Mouse (Mus musculus) megakaryocyte, embryonic 14.5 days (primary cell): ENCODE results near the gene Cntrl.

Experiments used
- FLI1 ChIP-seq: IDR thresholded peaks from 2 replicates; pipeline ENCODE4 v1.6.1; 2012; ENCODE audit warnings: low read length, inconsistent platforms, mixed read lengths
- GATA1 ChIP-seq: IDR thresholded peaks from 3 replicates; pipeline ENCODE4 v1.6.1; 2012; ENCODE audit warnings: mixed read lengths, low read length, inconsistent platforms, borderline replicate concordance

- TF ChIP-seq GATA1 (no peak), FLI1 (no peak)
Observed at GRCm38 (mm10) chr2:35215363-35215762, 106.1 kb downstream of the Cntrl start.
